Mouse (Mus musculus): ENCODE measurements around the gene Prss50.

DNA sequence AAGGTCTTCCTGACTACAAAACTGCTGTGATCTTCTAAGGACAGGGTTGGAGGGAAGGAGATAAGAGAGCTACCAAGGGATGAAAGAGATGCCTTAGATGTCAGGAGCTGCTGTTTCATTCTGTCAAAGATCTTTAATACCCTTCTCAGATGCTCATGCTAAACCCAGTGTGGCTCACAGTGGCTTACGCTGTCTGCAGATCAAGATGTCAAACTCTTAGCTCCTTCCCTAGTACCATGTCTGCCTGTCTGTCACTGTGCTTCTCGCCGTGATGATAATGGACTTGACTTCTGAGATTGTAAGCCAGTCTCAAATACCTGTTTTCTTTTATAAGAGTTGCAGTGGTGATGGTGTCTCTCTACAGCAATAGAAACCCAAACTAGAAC is 50.9 kb downstream of the Prss50 start:
- TF ChIP-seq CTCF (IDR thresholded peaks at IDR 0.05; ENCODE audit: control insufficient read depth, insufficient read depth, low read length) (no peak), POLR2A (IDR thresholded peaks at IDR 0.05; ENCODE audit: borderline replicate concordance, control insufficient read depth, low read depth, low read length) (no peak)
